Mouse (Mus musculus): ENCODE results near the gene Wdr44. TPM values are rescaled to one million over a fixed set of nuclear protein-coding genes. Genes with fewer than 3 reads are reported as not detected.

Gene Wdr44
- 3.4 and 5.8 TPM in 2 replicates for polyA plus RNA-seq (2012; rRNA removed)

GRCm38 (mm10) chrX:23692722-23693442, at the start of gene Wdr44:
TSS of gene Wdr44 (plus strand) at chrX:23693051.

Other genes starting within 250 kb of the Wdr44 start
- gene Gm4907, start 189.5 kb downstream of the Wdr44 start, polyA plus RNA-seq (2012; rRNA removed): not detected in 2 replicates

All from ovary, adult 2 months (tissue).